Mouse (Mus musculus): ENCODE data around the gene Golph3. TPM values are rescaled to one million over a fixed set of nuclear protein-coding genes. Genes with fewer than 3 reads are reported as not detected.
A peak's percentile ranks its signal among the peaks of the same experiment; 100 is the strongest.

The Golph3 gene
- polyA plus RNA-seq, 1 experiment from 2014 or later = 98.0 TPM

DNA sequence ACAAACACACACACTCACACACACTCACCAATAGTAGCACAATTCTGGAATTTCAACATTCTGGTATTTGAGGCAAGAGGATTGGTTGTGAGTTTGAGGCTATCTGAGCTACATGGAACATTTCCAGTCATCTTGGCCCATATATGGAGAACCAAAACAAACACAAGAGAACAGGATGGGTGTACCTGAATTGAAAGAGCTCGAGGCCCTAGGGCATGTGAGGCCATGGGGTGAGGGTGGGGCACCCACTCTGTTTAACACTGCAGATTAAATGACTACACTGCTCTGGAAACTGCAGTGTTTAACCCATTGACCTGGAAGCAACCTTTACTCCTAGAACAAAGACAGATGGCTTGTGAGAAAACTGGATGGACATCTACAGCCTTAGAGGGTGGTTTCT is 8.0 kb upstream of the Golph3 start:
- no peak overlapping the region for H3K27ac ChIP-seq (ENCODE audit: low read depth)
- H3K9ac ChIP-seq (ENCODE audit: low read length) = no peak overlapping the region
- no peak overlapping the region for H3K4me2 ChIP-seq (ENCODE audit: low read length)
- H3K4me1 ChIP-seq (replicated peaks; ENCODE audit: control insufficient read depth, insufficient read depth, low read length) = no peaks in the 10 kb centered on the region
- H3K9me3 ChIP-seq (ENCODE audit: control insufficient read depth, low read length) = no peaks in the 10 kb centered on the region
- DNase-seq (ENCODE audit: low spot score) = no peak
- H3K4me3 ChIP-seq (ENCODE audit: low read depth, low read length) = no peak overlapping the region
- H3K36me3 ChIP-seq (ENCODE audit: control insufficient read depth, insufficient read depth, low read length) = no peaks in the 10 kb centered on the region
- 24% methylated on average over 1 of the region's 1 CpGs for WGBS
- ATAC-seq (replicated peaks; ENCODE audit: low FRiP score, low TSS enrichment, low read depth) = no peak
- H3K27me3 ChIP-seq (replicated peaks; ENCODE audit: control insufficient read depth, insufficient read depth, low read length) = no peaks in the 10 kb centered on the region

DNA sequence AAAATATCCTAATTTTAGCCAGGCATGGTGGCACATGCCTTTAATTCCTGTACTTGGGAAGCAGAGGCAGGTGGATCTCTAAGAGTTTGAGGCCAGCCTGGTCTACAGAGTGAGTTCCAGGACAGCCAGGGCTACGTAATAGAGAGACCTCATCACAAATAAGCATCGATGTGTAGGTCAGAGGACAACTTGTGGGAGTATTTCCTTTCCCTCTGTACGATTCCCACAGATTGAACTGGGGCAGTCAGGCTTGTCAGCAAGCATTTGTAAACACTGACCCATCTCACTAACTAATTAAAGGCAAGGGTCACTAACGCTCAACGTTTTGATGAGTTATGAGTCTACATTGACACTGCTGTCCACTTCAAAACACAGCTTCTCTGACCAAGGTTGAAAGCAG is 6.7 kb upstream of the Golph3 start:
- 59% methylated on average over 5 of the region's 5 CpGs for WGBS
- H3K36me3 ChIP-seq (ENCODE audit: control insufficient read depth, insufficient read depth, low read length) = no peaks in the 10 kb centered on the region
- no peak for ATAC-seq (replicated peaks; ENCODE audit: low FRiP score, low TSS enrichment, low read depth)

DNA sequence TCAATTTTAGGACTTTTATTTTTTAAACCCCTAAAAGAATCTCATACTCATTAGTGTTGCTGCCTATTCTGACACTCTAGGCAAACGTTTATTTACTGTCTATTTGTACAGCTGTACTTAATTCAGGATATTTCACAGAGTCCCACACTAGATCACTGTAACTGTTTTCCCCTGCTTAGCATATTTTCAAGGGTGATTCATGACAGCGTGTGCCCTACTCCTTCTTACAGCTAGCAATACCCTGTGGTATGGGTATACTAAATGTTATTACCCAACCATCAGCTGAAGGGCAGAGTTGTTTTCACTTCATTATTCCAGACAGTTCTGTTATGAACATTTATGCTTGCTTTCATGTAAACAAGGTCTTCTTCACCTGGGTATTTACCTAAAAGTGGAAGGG is 5.3 kb upstream of the Golph3 start:
- 67% methylated on average over 2 of the region's 2 CpGs for WGBS
- H3K27me3 ChIP-seq (replicated peaks; ENCODE audit: control insufficient read depth, insufficient read depth, low read length) = no peaks in the 10 kb centered on the region
- H3K4me3 ChIP-seq (ENCODE audit: low read depth, low read length) = no peak overlapping the region
- DNase-seq (ENCODE audit: low spot score) = no peak
- H3K9me3 ChIP-seq (ENCODE audit: control insufficient read depth, low read length) = no peaks in the 10 kb centered on the region
- H3K4me1 ChIP-seq (replicated peaks; ENCODE audit: control insufficient read depth, insufficient read depth, low read length) = no peaks in the 10 kb centered on the region
- no peak for ATAC-seq (replicated peaks; ENCODE audit: low FRiP score, low TSS enrichment, low read depth)
- H3K4me2 ChIP-seq (ENCODE audit: low read length) = no peak overlapping the region
- H3K36me3 ChIP-seq (ENCODE audit: control insufficient read depth, insufficient read depth, low read length) = no peaks in the 10 kb centered on the region
- H3K27ac ChIP-seq (ENCODE audit: low read depth) = no peak overlapping the region
- no peak overlapping the region for H3K9ac ChIP-seq (ENCODE audit: low read length)

More for the DNA sequence above, 6.7 kb upstream of the Golph3 start:
- DNase-seq (ENCODE audit: low spot score) = no peak
- Histone ChIP-seq H3K9ac (ENCODE audit: low read length) (no peak overlapping the region), H3K27me3 (replicated peaks; ENCODE audit: control insufficient read depth, insufficient read depth, low read length) (no peaks in the 10 kb centered on the region), H3K9me3 (ENCODE audit: control insufficient read depth, low read length) (no peaks in the 10 kb centered on the region), H3K4me1 (replicated peaks; ENCODE audit: control insufficient read depth, insufficient read depth, low read length) (no peaks in the 10 kb centered on the region), H3K4me3 (ENCODE audit: low read depth, low read length) (no peak overlapping the region), H3K27ac (ENCODE audit: low read depth) (no peak overlapping the region), H3K4me2 (ENCODE audit: low read length) (no peak overlapping the region)

- DNase-seq (ENCODE audit: low spot score) = no peak
- WGBS = 81% methylated on average over 5 of the region's 5 CpGs
Observed at GRCm38 (mm10) chr15:12317290-12317689, 4.0 kb upstream of the Golph3 start.

DNA sequence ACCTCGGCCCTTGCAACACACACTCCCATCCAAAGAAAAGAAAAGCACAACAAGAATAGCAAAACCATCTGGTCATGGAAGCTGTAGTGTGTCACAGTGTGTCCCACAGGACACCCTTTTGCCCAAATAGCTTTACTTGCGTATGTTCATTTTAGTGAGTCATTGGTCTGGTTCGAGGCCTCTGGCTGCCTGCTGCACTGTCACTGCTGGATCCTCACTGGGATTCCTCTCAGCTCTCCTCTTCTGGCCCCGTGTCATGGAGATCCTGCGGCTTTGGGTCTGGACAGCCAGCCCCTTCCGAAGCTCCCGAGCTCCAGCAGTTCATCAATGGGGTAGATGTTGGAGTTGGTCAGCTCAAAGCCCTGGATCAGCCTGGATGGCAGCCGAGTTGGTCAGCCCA is 2.8 kb upstream of the Golph3 start:
- DNase-seq (ENCODE audit: low spot score) (no peak), ATAC-seq (replicated peaks; ENCODE audit: low FRiP score, low TSS enrichment, low read depth) (no peak)
- no peak overlapping the region for H3K4me3 ChIP-seq (ENCODE audit: low read depth, low read length)
- no peaks in the 10 kb centered on the region for H3K27me3 ChIP-seq (replicated peaks; ENCODE audit: control insufficient read depth, insufficient read depth, low read length)
- peaks cover 6% of the 10 kb centered on the region for H3K4me1 ChIP-seq (replicated peaks; ENCODE audit: control insufficient read depth, insufficient read depth, low read length)
- no peaks in the 10 kb centered on the region for H3K9me3 ChIP-seq (ENCODE audit: control insufficient read depth, low read length)
- no peak overlapping the region for H3K4me2 ChIP-seq (ENCODE audit: low read length)
- H3K9ac ChIP-seq (ENCODE audit: low read length) = no peak overlapping the region
- no peaks in the 10 kb centered on the region for H3K36me3 ChIP-seq (ENCODE audit: control insufficient read depth, insufficient read depth, low read length)
- H3K27ac ChIP-seq (ENCODE audit: low read depth) = no peak overlapping the region
- WGBS = 83% methylated on average over 8 of the region's 8 CpGs

More at GRCm38 (mm10) chr15:12317290-12317689, 4.0 kb upstream of the Golph3 start:
- no peak for ATAC-seq (replicated peaks; ENCODE audit: low FRiP score, low TSS enrichment, low read depth)
- Histone ChIP-seq H3K4me3 (ENCODE audit: low read depth, low read length) (no peak overlapping the region), H3K4me2 (ENCODE audit: low read length) (no peak overlapping the region), H3K36me3 (ENCODE audit: control insufficient read depth, insufficient read depth, low read length) (no peaks in the 10 kb centered on the region), H3K9ac (ENCODE audit: low read length) (no peak overlapping the region), H3K9me3 (ENCODE audit: control insufficient read depth, low read length) (no peaks in the 10 kb centered on the region), H3K27me3 (replicated peaks; ENCODE audit: control insufficient read depth, insufficient read depth, low read length) (no peaks in the 10 kb centered on the region), H3K27ac (ENCODE audit: low read depth) (no peak overlapping the region), H3K4me1 (replicated peaks; ENCODE audit: control insufficient read depth, insufficient read depth, low read length) (no peaks in the 10 kb centered on the region)

- Histone ChIP-seq H3K27ac (ENCODE audit: low read depth) (no peak overlapping the region), H3K4me1 (replicated peaks; ENCODE audit: control insufficient read depth, insufficient read depth, low read length) (peaks cover 17% of the 10 kb centered on the region), H3K4me2 (ENCODE audit: low read length) (peak overlapping the region; percentile 73), H3K9me3 (ENCODE audit: control insufficient read depth, low read length) (no peaks in the 10 kb centered on the region), H3K9ac (ENCODE audit: low read length) (no peak overlapping the region), H3K36me3 (ENCODE audit: control insufficient read depth, insufficient read depth, low read length) (no peaks in the 10 kb centered on the region), H3K4me3 (ENCODE audit: low read depth, low read length) (peak overlapping the region; percentile 95; the same call in 1 of the 2 replicates), H3K27me3 (replicated peaks; ENCODE audit: control insufficient read depth, insufficient read depth, low read length) (no peaks in the 10 kb centered on the region)
- no peak for ATAC-seq (replicated peaks; ENCODE audit: low FRiP score, low TSS enrichment, low read depth)
- DNase-seq (ENCODE audit: low spot score) = no peak
- WGBS = 46% methylated on average over 5 of the region's 5 CpGs
Observed at GRCm38 (mm10) chr15:12319889-12320288, 1.4 kb upstream of the Golph3 start.

DNA sequence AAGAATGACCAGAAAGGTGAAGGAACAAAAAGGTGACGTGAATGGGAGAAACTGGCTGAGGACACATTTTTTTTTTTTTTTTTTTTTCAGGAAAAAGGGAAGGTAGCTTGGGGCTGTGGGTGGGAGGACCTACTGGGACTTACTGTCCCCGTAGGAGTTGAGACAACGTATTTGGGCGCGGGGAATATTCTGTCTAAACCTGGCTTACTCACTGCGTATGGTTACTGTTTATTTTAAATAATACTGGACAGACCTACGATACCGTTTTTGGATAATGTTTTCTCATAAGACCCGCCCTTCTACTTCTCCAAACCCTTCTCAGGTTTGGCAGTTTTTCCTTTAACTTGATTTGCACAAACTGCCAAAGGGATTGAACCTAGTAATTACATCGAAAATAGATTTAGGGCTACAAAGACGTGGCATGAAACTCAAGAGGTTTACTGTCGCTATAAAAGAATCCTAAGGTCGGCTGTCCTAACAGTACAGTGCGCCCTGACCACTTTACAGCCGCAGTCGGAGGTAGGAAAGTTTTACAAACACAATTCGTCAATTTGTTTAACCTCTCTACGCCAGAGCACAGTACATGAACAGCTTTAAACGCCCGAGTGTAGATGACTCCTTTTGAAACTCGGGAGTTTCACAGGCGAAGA is 684 bp upstream of the Golph3 start:
- H3K4me1 ChIP-seq (replicated peaks; ENCODE audit: control insufficient read depth, insufficient read depth, low read length) = peaks cover 17% of the 10 kb centered on the region
- no peak for DNase-seq (ENCODE audit: low spot score)
- WGBS = 2% methylated on average over 22 of the region's 22 CpGs
- peak overlapping the region; percentile 73 for H3K4me2 ChIP-seq (ENCODE audit: low read length)
- H3K4me3 ChIP-seq (ENCODE audit: low read depth, low read length) = peak overlapping the region; percentile 95
- H3K36me3 ChIP-seq (ENCODE audit: control insufficient read depth, insufficient read depth, low read length) = no peaks in the 10 kb centered on the region
- ATAC-seq (replicated peaks; ENCODE audit: low FRiP score, low TSS enrichment, low read depth) = peak; percentile 16; the same call in 1 of the 2 replicates
- peak overlapping the region; percentile 98 for H3K9ac ChIP-seq (ENCODE audit: low read length)
- H3K27ac ChIP-seq (ENCODE audit: low read depth) = peak overlapping the region; percentile 95
- H3K27me3 ChIP-seq (replicated peaks; ENCODE audit: control insufficient read depth, insufficient read depth, low read length) = no peaks in the 10 kb centered on the region
- no peaks in the 10 kb centered on the region for H3K9me3 ChIP-seq (ENCODE audit: control insufficient read depth, low read length)

GRCm38 (mm10) chr15:12321788-12322621 is 755 bp downstream of the Golph3 start, which contains the start of gene 1810049J17Rik:
Gene 1810049J17Rik, minus strand, starts transcription at chr15:12321899.
- no peaks in the 10 kb centered on the region for H3K9me3 ChIP-seq (ENCODE audit: control insufficient read depth, low read length)
- H3K4me1 ChIP-seq (replicated peaks; ENCODE audit: control insufficient read depth, insufficient read depth, low read length) = peaks cover 17% of the 10 kb centered on the region
- peak within 1 kb of the TSS; percentile 73 for H3K4me2 ChIP-seq (ENCODE audit: low read length)
- peak within 1 kb of the TSS; percentile 98 for H3K9ac ChIP-seq (ENCODE audit: low read length)
- WGBS = under 1% methylated on average over 68 of the region's 70 CpGs
- ATAC-seq (replicated peaks; ENCODE audit: low FRiP score, low TSS enrichment, low read depth) (peak; percentile 31), DNase-seq (ENCODE audit: low spot score) (peak; percentile 81)
- H3K36me3 ChIP-seq (ENCODE audit: control insufficient read depth, insufficient read depth, low read length) = no peaks in the 10 kb centered on the region; the same call in 1 of the 2 replicates
- H3K4me3 ChIP-seq (ENCODE audit: low read depth, low read length) = peak within 1 kb of the TSS; percentile 95
- H3K27ac ChIP-seq (ENCODE audit: low read depth) = peak within 1 kb of the TSS; percentile 95
- H3K27me3 ChIP-seq (replicated peaks; ENCODE audit: control insufficient read depth, insufficient read depth, low read length) = no peaks in the 10 kb centered on the region

Data from intestine, embryonic 14.5 days (tissue).